Mouse (Mus musculus) left cerebral cortex, adult 8-10 months (tissue): ENCODE results near the gene Plekhg4. TPM values are rescaled to one million over a fixed set of nuclear protein-coding genes. Genes with fewer than 3 reads are reported as not detected.

ENCODE experiments used
- DNase-seq, 2 experiments: peaks; one replicate each; pipeline ENCODE4 v3.0.0; 2022; ENCODE audit warnings: low spot score in 2 of 2
- total RNA-seq, 4 experiments: library from RNA; stranded (reverse); gene quantifications; 2 replicates each; pipeline ENCODE4 v1.2.4; 2022

Plekhg4 gene
- total RNA-seq, 4 experiments from 2014 or later = 1.3 to 2.5 (median 1.6) TPM

GRCm38 (mm10) chr8:105403467-105403866 lies 30.4 kb downstream of the Plekhg4 start:
- no peak for DNase-seq

GRCm38 (mm10) chr8:105404496-105404895 lies 31.4 kb downstream of the Plekhg4 start:
- DNase-seq = no peak

- no peak for DNase-seq
These were observed 33.3 kb downstream of the Plekhg4 start for GRCm38 (mm10) chr8:105406416-105406815.

- no peak for DNase-seq
These were observed 35.3 kb downstream of the Plekhg4 start for GRCm38 (mm10) chr8:105408331-105408730.

- DNase-seq = no peak
These were observed 36.9 kb downstream of the Plekhg4 start for GRCm38 (mm10) chr8:105409947-105410346.

- peak in 1 of 2 experiments; percentile 12 for DNase-seq
These were observed 40.3 kb downstream of the Plekhg4 start, which contains the start of the genes Kctd19 and Lrrc36 for GRCm38 (mm10) chr8:105413391-105413790. TSS of gene Kctd19 (minus strand) at chr8:105413502. TSS of gene Lrrc36 (plus strand) at chr8:105413571.

GRCm38 (mm10) chr8:105418992-105419391 lies 45.9 kb downstream of the Plekhg4 start:
- no peak for DNase-seq

GRCm38 (mm10) chr8:105419800-105420199 lies 46.7 kb downstream of the Plekhg4 start:
- DNase-seq = no peak

- no peak for DNase-seq
These were observed 48.9 kb downstream of the Plekhg4 start for GRCm38 (mm10) chr8:105422006-105422405.

GRCm38 (mm10) chr8:105426878-105427277 lies 53.8 kb downstream of the Plekhg4 start:
- no peak for DNase-seq

GRCm38 (mm10) chr8:105431743-105432515 lies 58.9 kb downstream of the Plekhg4 start:
- DNase-seq = no peak

Other genes starting within 250 kb of the Plekhg4 start
- gene Ces4a, start 241.5 kb upstream of the Plekhg4 start, total RNA-seq = not detected
- 10 to 100 TPM; 17.4 to 21.8 (median 18.4) TPM for gene Cbfb, start 202.6 kb upstream of the Plekhg4 start, total RNA-seq
- gene D230025D16Rik, start 148.1 kb upstream of the Plekhg4 start, total RNA-seq = 10 to 100 TPM; 34.1 to 41.5 (median 38.7) TPM
- 1 to 10 TPM; 4.2 to 5.4 (median 4.8) TPM for gene B3gnt9, start 118.1 kb upstream of the Plekhg4 start, total RNA-seq
- 10 to 100 TPM in 2 of 4 experiments, 1 to 10 TPM in 2; 7.9 to 10.9 (median 9.6) TPM for gene Tradd, start 108.7 kb upstream of the Plekhg4 start, total RNA-seq
- 1 to 10 TPM in 2 of 4 experiments, under 1 TPM in 2; 0.50 to 1.6 (median 1.1) TPM for gene Fbxl8, start 108.6 kb upstream of the Plekhg4 start, total RNA-seq
- gene Hsf4, start 103.5 kb upstream of the Plekhg4 start, total RNA-seq = 10 to 100 TPM; 21.3 to 25.7 (median 22.9) TPM
- 10 to 100 TPM; 10.6 to 13.8 (median 13.1) TPM for gene Nol3, start 97.1 kb upstream of the Plekhg4 start, total RNA-seq
- gene 4931428F04Rik, start 83.4 kb upstream of the Plekhg4 start, total RNA-seq = 10 to 100 TPM; 22.0 to 26.7 (median 24.2) TPM
- gene Exoc3l, start 77.2 kb upstream of the Plekhg4 start, total RNA-seq = 1 to 10 TPM; 1.4 to 2.2 (median 1.8) TPM
- gene E2f4, start 75.6 kb upstream of the Plekhg4 start, total RNA-seq = 10 to 100 TPM; 31.2 to 39.0 (median 34.8) TPM
- gene Elmo3, start 67.7 kb upstream of the Plekhg4 start, total RNA-seq = 1 to 10 TPM; 1.5 to 3.0 (median 2.3) TPM
- 1 to 10 TPM; 5.8 to 8.7 (median 7.1) TPM for gene Lrrc29, start 47.0 kb upstream of the Plekhg4 start, total RNA-seq
- 10 to 100 TPM; 33.7 to 46.5 (median 40.0) TPM for gene Tmem208, start 46.9 kb upstream of the Plekhg4 start, total RNA-seq
- gene Fhod1, start 25.3 kb upstream of the Plekhg4 start, total RNA-seq = 1 to 10 TPM; 2.5 to 5.2 (median 4.0) TPM
- gene Slc9a5, start 24.4 kb upstream of the Plekhg4 start, total RNA-seq = 10 to 100 TPM; 28.9 to 30.7 (median 29.7) TPM
- gene Kctd19, start 40.2 kb downstream of the Plekhg4 start, total RNA-seq = not detected
- gene Lrrc36, start 40.3 kb downstream of the Plekhg4 start, total RNA-seq = under 1 TPM; 0.40 to 0.82 (median 0.62) TPM
- gene Tppp3, start 98.3 kb downstream of the Plekhg4 start, total RNA-seq = 10 to 100 TPM; 59.3 to 66.5 (median 60.9) TPM
- gene Zdhhc1, start 123.6 kb downstream of the Plekhg4 start, total RNA-seq = 10 to 100 TPM; 38.3 to 45.8 (median 42.9) TPM
- not detected for gene Hsd11b2, start 145.5 kb downstream of the Plekhg4 start, total RNA-seq
- gene Atp6v0d1, start 192.8 kb downstream of the Plekhg4 start, total RNA-seq = 100 to 1,000 TPM; 297 to 314 (median 303) TPM
- 10 to 100 TPM; 65.5 to 70.5 (median 67.3) TPM for gene Ripor1, start 232.0 kb downstream of the Plekhg4 start, total RNA-seq